Mouse (Mus musculus) neural tube, embryonic 11.5 days (tissue): Measurements from ENCODE around the gene Topors. TPM values are rescaled to one million over a fixed set of nuclear protein-coding genes. Genes with fewer than 3 reads are reported as not detected.

Experiments
- ATAC-seq: fragments of 200-750 bp; cut with Nextera tagmentation; 2 replicates; pipeline ENCODE4 v1.8.0; 2017; ENCODE audit warnings: moderate number of reproducible peaks, mild to moderate bottlenecking, moderate TSS enrichment, moderate library complexity; ENCODE audit not compliant: insufficient read depth, low FRiP score, low TSS enrichment
- DNase-seq: peaks from one replicate; pipeline ENCODE4 v3.0.0-alpha.2; 2015; ENCODE audit warnings: low spot score
- H3K27ac ChIP-seq: fragments of 300-500 bp; sonication (generic); 2 replicates; pipeline ENCODE4 v1.5.1; 2014; ENCODE audit warnings: low read depth, mild to moderate bottlenecking, low read length
- H3K27me3 ChIP-seq: fragments of 300-500 bp; sonication (generic); 2 replicates; pipeline ENCODE4 v1.6.1; 2014; ENCODE audit warnings: mild to moderate bottlenecking, low read length, mixed read lengths; ENCODE audit not compliant: control insufficient read depth, insufficient read depth
- H3K36me3 ChIP-seq: fragments of 300-500 bp; sonication (generic); 2 replicates; pipeline ENCODE4 v1.6.1; 2014; ENCODE audit warnings: mild to moderate bottlenecking, low read length, moderate library complexity, mixed read lengths; ENCODE audit not compliant: control insufficient read depth, insufficient read depth
- H3K4me1 ChIP-seq: fragments of 300-500 bp; sonication (generic); 2 replicates; pipeline ENCODE4 v1.6.1; 2014; ENCODE audit warnings: low read length, mixed read lengths; ENCODE audit not compliant: control insufficient read depth, insufficient read depth
- H3K4me2 ChIP-seq: fragments of 300-500 bp; sonication (generic); 2 replicates; pipeline ENCODE4 v1.6.1; 2014; ENCODE audit warnings: low read depth, mild to moderate bottlenecking, moderate library complexity
- H3K4me3 ChIP-seq: fragments of 300-500 bp; sonication (generic); 2 replicates; pipeline ENCODE4 v1.5.1; 2014; ENCODE audit warnings: low read depth, low read length
- H3K9ac ChIP-seq: fragments of 300-500 bp; sonication (generic); 2 replicates; pipeline ENCODE4 v1.6.1; 2014; ENCODE audit warnings: mild to moderate bottlenecking, low read length
- H3K9me3 ChIP-seq: fragments of 300-500 bp; sonication (generic); 2 replicates; pipeline ENCODE4 v1.6.1; 2016; ENCODE audit warnings: low read length; ENCODE audit not compliant: control insufficient read depth
- WGBS: fragments of 180-500 bp; shearing (Covaris S2); extraction: QIAGEN DNeasy Blood & Tissue Kit; methylation state at CpG from one replicate; pipeline ENCODE4 v1.1.7; 2014; 5-methylcytosine and 5-hydroxymethylcytosine counted together
- polyA plus RNA-seq: library from polyadenylated mRNA; unstranded; fragments of >200 nt; fragmentation: Nextera tagmentation; extraction: Ambion mirVana; gene quantifications from 2 replicates; pipeline ENCODE4 v1.2.1, GENCODE M21; 2014

Topors gene
- polyA plus RNA-seq: 49.0 and 49.3 TPM in 2 replicates

DNA sequence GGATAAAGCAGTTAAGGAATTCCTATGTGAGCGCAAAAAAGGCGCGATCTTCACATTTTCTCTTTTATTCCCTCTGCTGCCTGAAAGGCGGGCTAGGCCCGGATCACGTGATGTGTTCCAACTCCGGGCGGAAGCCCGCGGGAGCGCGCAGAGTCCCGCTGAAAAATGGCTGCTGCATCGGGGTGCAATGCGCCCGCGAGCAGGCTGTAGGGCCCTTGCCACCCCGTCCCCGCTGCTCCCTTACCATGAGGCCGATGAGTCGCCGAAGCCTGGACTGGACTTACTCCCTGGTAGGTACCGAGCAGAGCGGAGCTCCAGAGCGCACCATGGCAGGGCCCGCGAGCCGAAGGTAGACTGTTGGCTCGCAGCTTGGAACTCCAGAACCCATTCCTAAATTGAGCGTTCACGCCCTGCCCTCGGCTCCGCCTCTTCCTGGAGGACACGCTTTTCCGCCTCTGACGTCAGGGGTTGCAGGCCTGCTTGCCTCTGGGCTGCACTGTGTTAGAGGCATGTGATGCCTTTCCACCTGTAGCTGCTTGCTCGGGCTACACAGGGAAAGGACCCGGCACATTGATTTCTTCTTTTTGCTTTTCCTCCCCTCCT, at the start of gene Topors, which contains the start of gene Smim27:
Gene Topors, minus strand, starts transcription at position 421 of the 603 bp plus-strand sequence.
Gene Smim27, plus strand, starts transcription at position 150 of the 603 bp plus-strand sequence.
- DNase-seq (peak; percentile 95), ATAC-seq (peak; percentile 94)
- no peaks in the 10 kb centered on the region for H3K27me3 ChIP-seq
- under 1% methylated on average over 38 of the region's 38 CpGs for WGBS
- H3K4me2 ChIP-seq: peak within 1 kb of the TSS; percentile 83
- no peaks in the 10 kb centered on the region for H3K36me3 ChIP-seq
- H3K9ac ChIP-seq: peak within 1 kb of the TSS; percentile 85
- peak within 1 kb of the TSS; percentile 89 for H3K27ac ChIP-seq
- H3K9me3 ChIP-seq: no peaks in the 10 kb centered on the region
- peaks cover 6% of the 10 kb centered on the region; the same call in 1 of the 2 replicates for H3K4me1 ChIP-seq
- H3K4me3 ChIP-seq: peak within 1 kb of the TSS; percentile 85

DNA sequence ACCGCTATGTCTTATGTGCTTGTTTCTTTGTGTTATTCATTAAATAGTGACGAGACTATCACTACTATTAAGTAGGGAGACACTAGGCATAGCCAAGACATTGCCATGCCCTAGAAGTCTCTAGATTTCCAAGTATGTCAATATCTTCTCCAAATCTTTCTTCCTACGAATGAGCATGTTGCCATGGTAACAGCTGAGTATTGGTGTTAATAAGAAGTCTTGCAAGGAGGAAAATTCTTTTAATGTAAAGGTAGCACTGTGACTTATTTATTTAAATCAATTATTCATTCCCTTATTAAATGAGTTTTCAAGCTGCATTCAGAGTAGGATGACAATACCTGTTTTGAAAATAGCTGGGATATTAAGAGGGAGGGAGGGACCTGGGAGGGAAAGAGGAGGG, 47.8 kb upstream of the Topors start:
- no peaks in the 10 kb centered on the region for H3K27me3 ChIP-seq
- no peak overlapping the region for H3K4me2 ChIP-seq
- H3K36me3 ChIP-seq: no peaks in the 10 kb centered on the region
- DNase-seq: no peak
- no peaks in the 10 kb centered on the region for H3K9me3 ChIP-seq
- H3K27ac ChIP-seq: no peak overlapping the region
- H3K4me3 ChIP-seq: no peak overlapping the region
- H3K4me1 ChIP-seq: no peaks in the 10 kb centered on the region
- H3K9ac ChIP-seq: no peak overlapping the region
- ATAC-seq: no peak
- 83% methylated on average over 3 of the region's 3 CpGs for WGBS

DNA sequence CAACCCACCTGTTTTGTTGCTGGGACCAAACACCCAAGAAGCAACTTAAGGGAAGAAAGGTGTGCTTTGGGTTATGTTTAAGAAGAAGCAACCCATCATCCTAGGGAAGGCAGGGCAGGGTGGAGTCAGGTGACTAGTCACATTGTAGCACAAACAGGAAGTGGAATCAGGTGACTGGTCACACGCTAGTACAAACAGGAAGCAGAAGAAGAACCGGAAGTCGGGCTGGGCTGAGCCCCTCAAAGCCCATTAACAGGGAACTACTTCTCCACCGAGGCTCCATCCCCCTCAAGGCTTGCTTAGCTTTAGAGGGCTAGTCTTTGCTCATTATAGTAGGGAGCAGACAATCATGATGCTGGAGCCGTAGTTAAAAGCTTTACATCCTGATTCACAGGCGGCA, 43.4 kb upstream of the Topors start:
- no peak overlapping the region for H3K4me3 ChIP-seq
- no peak overlapping the region for H3K27ac ChIP-seq
- DNase-seq: no peak
- H3K4me2 ChIP-seq: no peak overlapping the region
- H3K4me1 ChIP-seq: no peaks in the 10 kb centered on the region
- no peak overlapping the region for H3K9ac ChIP-seq
- H3K27me3 ChIP-seq: no peaks in the 10 kb centered on the region
- 86% methylated on average over 6 of the region's 6 CpGs for WGBS
- no peaks in the 10 kb centered on the region for H3K9me3 ChIP-seq
- ATAC-seq: no peak
- no peaks in the 10 kb centered on the region for H3K36me3 ChIP-seq

DNA sequence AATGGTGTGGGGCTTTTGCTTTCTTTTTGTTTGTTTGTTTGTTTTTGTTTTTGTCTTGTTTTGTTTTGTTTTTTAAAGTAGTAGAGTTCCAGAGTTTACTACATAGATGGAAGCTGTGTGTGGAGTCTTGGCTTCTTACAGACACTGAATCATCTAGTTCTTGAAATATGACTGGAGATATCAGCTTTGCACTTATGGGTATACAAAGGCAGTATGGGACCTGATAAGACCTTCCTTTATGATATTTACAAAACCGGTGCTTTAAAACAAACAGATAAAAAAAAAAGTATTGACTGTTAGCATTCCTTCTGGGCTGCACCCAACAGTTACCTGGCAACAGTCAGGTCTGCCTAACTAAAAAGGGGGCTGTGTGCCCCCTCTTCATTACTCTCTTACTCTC, 42.6 kb upstream of the Topors start:
- Histone ChIP-seq H3K4me2 (no peak overlapping the region), H3K4me3 (no peak overlapping the region), H3K27ac (no peak overlapping the region), H3K9me3 (no peaks in the 10 kb centered on the region), H3K36me3 (no peaks in the 10 kb centered on the region), H3K9ac (no peak overlapping the region), H3K27me3 (no peaks in the 10 kb centered on the region), H3K4me1 (no peaks in the 10 kb centered on the region)
- 83% methylated on average over 1 of the region's 1 CpGs for WGBS
- ATAC-seq: no peak
- DNase-seq: no peak

DNA sequence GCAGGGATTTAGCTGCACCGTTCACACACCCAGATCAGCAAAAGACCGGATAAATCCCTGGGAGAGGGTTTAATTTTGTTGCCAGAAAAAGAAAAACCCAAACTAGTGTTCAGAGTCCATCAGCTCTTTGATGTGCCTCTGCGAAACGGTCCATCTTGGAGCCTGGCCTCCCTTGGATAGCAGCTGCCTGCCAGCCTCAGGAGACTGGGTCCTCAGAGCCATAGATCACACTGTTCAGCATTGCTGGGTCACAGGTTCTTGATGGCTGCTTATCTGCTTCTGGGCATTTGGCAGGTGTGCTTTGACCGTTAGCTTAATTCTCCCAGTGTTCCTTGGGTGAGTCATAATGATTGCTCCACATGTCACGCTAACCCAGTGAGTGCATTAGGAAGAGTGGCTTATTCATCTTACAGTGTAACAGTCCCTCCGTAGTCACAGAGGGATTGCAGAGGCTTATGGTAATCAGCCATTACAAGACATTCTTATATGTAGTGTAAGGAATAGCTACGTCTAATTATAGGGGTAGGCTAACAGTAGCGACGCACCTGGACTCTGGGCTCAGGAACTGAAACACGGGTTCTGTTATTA, 41.2 kb upstream of the Topors start:
- 81% methylated on average over 11 of the region's 11 CpGs for WGBS
- Histone ChIP-seq H3K4me1 (no peaks in the 10 kb centered on the region), H3K4me2 (no peak overlapping the region), H3K27ac (no peak overlapping the region), H3K9me3 (no peaks in the 10 kb centered on the region), H3K9ac (no peak overlapping the region), H3K36me3 (no peaks in the 10 kb centered on the region), H3K4me3 (no peak overlapping the region), H3K27me3 (no peaks in the 10 kb centered on the region)
- DNase-seq (no peak), ATAC-seq (no peak)

DNA sequence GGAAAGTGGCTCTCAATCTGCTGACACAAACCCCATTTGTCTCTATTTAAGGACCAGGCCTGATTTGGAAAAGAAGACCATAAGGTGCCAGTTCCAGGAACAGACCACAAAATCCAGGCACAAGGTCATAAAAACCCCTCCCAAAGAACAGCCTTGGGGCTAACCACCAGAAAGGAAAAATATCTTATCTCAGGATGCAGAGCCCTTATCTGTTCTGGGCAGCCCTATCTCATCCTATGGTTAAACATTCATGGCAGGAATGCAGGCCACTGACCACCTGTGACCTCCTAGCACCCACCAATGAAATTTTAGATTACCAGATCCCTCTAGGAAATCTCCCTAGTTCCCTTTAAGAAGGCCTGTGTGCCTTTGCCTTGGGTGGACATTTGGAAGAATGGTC, 40.0 kb upstream of the Topors start:
- ATAC-seq: no peak
- no peaks in the 10 kb centered on the region for H3K27me3 ChIP-seq
- H3K27ac ChIP-seq: no peak overlapping the region
- no peak for DNase-seq
- no peaks in the 10 kb centered on the region for H3K4me1 ChIP-seq
- H3K4me3 ChIP-seq: no peak overlapping the region
- H3K4me2 ChIP-seq: no peak overlapping the region
- no peak overlapping the region for H3K9ac ChIP-seq
- H3K36me3 ChIP-seq: no peaks in the 10 kb centered on the region
- H3K9me3 ChIP-seq: no peaks in the 10 kb centered on the region

DNA sequence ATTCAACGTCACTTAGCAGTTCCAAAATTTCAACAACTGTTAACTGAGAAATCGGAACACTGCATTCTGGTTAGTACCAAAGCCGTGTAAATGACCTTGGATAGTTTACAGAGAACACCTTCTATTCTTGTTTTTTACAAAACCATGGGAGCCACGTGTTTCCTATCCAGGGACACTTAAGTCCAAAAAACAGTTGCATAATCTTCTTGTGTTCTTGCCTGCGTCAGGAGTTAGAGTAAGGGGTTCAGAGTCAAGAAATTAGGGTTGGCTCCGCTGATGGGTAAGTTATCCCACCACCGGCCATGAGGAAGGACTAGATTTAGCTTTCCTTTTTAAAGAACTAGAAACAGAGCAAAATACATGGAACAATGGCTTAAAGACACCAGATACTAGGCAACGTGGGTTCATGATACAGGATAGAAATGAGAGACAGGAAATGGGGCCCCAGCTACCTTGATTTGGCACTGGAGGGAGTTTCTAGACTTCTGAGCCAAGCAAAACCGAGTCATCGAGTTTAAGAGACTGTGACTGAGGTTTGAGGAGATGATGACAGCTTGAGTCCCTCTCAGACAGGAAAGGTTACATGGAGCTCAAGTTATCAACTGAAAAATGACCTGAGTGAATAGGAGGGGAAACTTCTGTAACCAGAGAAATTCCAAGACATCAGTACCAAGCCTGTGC, 32.9 kb upstream of the Topors start:
- Histone ChIP-seq H3K9ac (no peak overlapping the region), H3K27ac (no peak overlapping the region), H3K4me1 (no peaks in the 10 kb centered on the region), H3K4me3 (no peak overlapping the region), H3K27me3 (no peaks in the 10 kb centered on the region), H3K9me3 (no peaks in the 10 kb centered on the region), H3K4me2 (no peak overlapping the region), H3K36me3 (no peaks in the 10 kb centered on the region)
- ATAC-seq (no peak), DNase-seq (no peak)
- WGBS: 86% methylated on average over 10 of the region's 10 CpGs

DNA sequence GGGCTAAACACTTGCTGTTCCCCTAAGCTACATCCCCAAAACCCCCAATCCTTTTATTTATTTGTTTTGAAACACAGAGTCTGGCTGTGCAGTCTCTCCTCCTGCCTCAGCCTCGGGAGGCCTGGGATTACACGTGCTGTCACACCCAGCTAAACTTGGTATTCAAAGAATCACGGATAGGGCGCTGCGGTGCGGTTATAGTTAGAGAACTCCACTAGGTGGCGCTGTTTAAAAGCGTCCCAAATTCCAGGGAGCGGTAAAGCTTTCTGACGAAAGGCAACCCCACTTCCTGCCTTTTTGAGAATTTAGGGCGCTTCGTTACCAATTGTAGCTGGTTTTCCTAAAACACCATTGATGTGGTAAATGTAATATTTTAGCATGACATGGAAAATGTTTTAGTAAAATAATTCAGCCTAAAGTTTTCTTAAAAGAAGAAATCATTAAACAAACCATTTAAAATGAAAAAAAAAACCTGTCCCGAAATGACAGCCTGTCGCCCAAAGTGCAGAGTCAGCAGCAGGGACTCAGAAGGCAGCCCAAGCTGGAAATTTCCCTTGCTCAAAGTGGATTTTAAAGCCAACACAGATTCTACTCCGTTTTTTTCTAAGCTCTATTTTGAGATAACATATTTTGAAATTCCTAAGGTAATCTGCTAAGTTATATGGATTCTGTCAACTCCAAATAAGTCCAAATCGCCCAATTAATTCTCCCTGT, 31.6 kb upstream of the Topors start:
- no peaks in the 10 kb centered on the region for H3K36me3 ChIP-seq
- H3K4me3 ChIP-seq: no peak overlapping the region
- ATAC-seq (peak; percentile 78), DNase-seq (peak; percentile 86)
- no peak overlapping the region for H3K9ac ChIP-seq
- no peaks in the 10 kb centered on the region for H3K4me1 ChIP-seq
- no peaks in the 10 kb centered on the region for H3K9me3 ChIP-seq
- 15% methylated on average over 16 of the region's 16 CpGs for WGBS
- H3K4me2 ChIP-seq: no peak overlapping the region
- H3K27ac ChIP-seq: no peak overlapping the region
- no peaks in the 10 kb centered on the region for H3K27me3 ChIP-seq
